Mouse (Mus musculus) embryonic facial prominence, embryonic 11.5 days (tissue): ENCODE data around the gene Apom. TPM values are rescaled to one million over a fixed set of nuclear protein-coding genes. Genes with fewer than 3 reads are reported as not detected.
A peak's percentile ranks its signal among the peaks of the same experiment; 100 is the strongest.

Source experiments
- ATAC-seq: fragments of 200-750 bp; cut with Nextera tagmentation; replicated peaks from 2 replicates; pipeline ENCODE4 v1.8.0; 2017; ENCODE audit warnings: low read depth; ENCODE audit not compliant: insufficient number of reproducible peaks, low FRiP score, low TSS enrichment
- DNase-seq: peaks from one replicate; pipeline ENCODE4 v3.0.0-alpha.2; 2015; ENCODE audit warnings: low spot score
- H3K27ac ChIP-seq: fragments of 300-500 bp; sonication (generic); replicated peaks from 2 replicates; pipeline ENCODE4 v1.5.1; 2014; ENCODE audit warnings: mild to moderate bottlenecking, low read depth, low read length, control low read depth
- H3K27me3 ChIP-seq: fragments of 300-500 bp; sonication (generic); 2 replicates; pipeline ENCODE4 v1.6.1; 2014; ENCODE audit warnings: mild to moderate bottlenecking, low read length, moderate library complexity, mixed read lengths; ENCODE audit not compliant: control insufficient read depth, insufficient read depth
- H3K36me3 ChIP-seq: fragments of 300-500 bp; sonication (generic); replicated peaks from 2 replicates; pipeline ENCODE4 v1.6.1; 2014; ENCODE audit warnings: low read depth, mild to moderate bottlenecking, low read length, moderate library complexity, mixed read lengths; ENCODE audit not compliant: control insufficient read depth, insufficient read depth
- H3K4me1 ChIP-seq: fragments of 300-500 bp; sonication (generic); 2 replicates; pipeline ENCODE4 v1.6.1; 2014; ENCODE audit warnings: low read length, mixed read lengths; ENCODE audit not compliant: control insufficient read depth, insufficient read depth
- H3K4me2 ChIP-seq: fragments of 300-500 bp; sonication (generic); 2 replicates; pipeline ENCODE4 v1.6.1; 2014; ENCODE audit warnings: low read depth, mild to moderate bottlenecking, control low read depth, low read length, moderate library complexity
- H3K4me3 ChIP-seq: fragments of 300-500 bp; sonication (generic); 2 replicates; pipeline ENCODE4 v1.5.1; 2014; ENCODE audit warnings: low read depth, low read length, control low read depth
- H3K9ac ChIP-seq: fragments of 300-500 bp; sonication (generic); replicated peaks from 2 replicates; pipeline ENCODE4 v1.6.1; 2014; ENCODE audit warnings: mild to moderate bottlenecking, control low read depth, low read length
- H3K9me3 ChIP-seq: fragments of 300-500 bp; sonication (generic); replicated peaks from 2 replicates; pipeline ENCODE4 v1.6.1; 2016; ENCODE audit warnings: mild to moderate bottlenecking, low read length, inconsistent platforms, mixed read lengths; ENCODE audit not compliant: control insufficient read depth
- WGBS: fragments of 180-500 bp; shearing (Covaris S2); extraction: QIAGEN DNeasy Blood & Tissue Kit; methylation state at CpG from one replicate; pipeline ENCODE4 v1.1.7; 2014; 5-methylcytosine and 5-hydroxymethylcytosine counted together
- polyA plus RNA-seq: library from polyadenylated mRNA; unstranded; fragments of >200 nt; fragmentation: Nextera tagmentation; extraction: Ambion mirVana; gene quantifications from 2 replicates; pipeline ENCODE4 v1.2.1, GENCODE M21; 2014

The Apom gene
- polyA plus RNA-seq, 1 experiment from 2014 or later = 0.49 TPM

GRCm38 (mm10) chr17:35157254-35157653 lies 25.4 kb upstream of the Apom start:
- peaks cover 85% of the 10 kb centered on the region for H3K36me3 ChIP-seq
- no peak overlapping the region for H3K4me2 ChIP-seq
- H3K4me3 ChIP-seq = no peak overlapping the region
- no peaks in the 10 kb centered on the region for H3K27me3 ChIP-seq
- H3K9me3 ChIP-seq = no peaks in the 10 kb centered on the region
- H3K9ac ChIP-seq = no peak overlapping the region
- 0 out of 2 replicates have a peak, but pooled peaks cover 3% of the 10 kb centered on the region for H3K4me1 ChIP-seq
- 91% methylated on average over 8 of the region's 8 CpGs for WGBS
- DNase-seq (no peak), ATAC-seq (no peak)
- H3K27ac ChIP-seq = no peak overlapping the region

- no peak for ATAC-seq
- H3K9ac ChIP-seq = no peak overlapping the region
- H3K4me2 ChIP-seq = no peak overlapping the region
- no peak overlapping the region for H3K4me3 ChIP-seq
- H3K9me3 ChIP-seq = no peaks in the 10 kb centered on the region
- WGBS = 91% methylated on average over 33 of the region's 33 CpGs
- H3K27me3 ChIP-seq = no peaks in the 10 kb centered on the region
- H3K4me1 ChIP-seq = 0 out of 2 replicates have a peak, but pooled peaks cover 3% of the 10 kb centered on the region
- no peak for DNase-seq
- H3K27ac ChIP-seq = no peak overlapping the region
- H3K36me3 ChIP-seq = peaks cover 89% of the 10 kb centered on the region
These were observed 24.8 kb upstream of the Apom start for GRCm38 (mm10) chr17:35156461-35157200.

GRCm38 (mm10) chr17:35155451-35155850 lies 23.6 kb upstream of the Apom start:
- Histone ChIP-seq H3K4me3 (no peak overlapping the region), H3K27me3 (no peaks in the 10 kb centered on the region), H3K36me3 (peaks cover 87% of the 10 kb centered on the region), H3K9me3 (no peaks in the 10 kb centered on the region), H3K4me1 (0 out of 2 replicates have a peak, but pooled peaks cover 3% of the 10 kb centered on the region), H3K9ac (no peak overlapping the region), H3K4me2 (no peak overlapping the region), H3K27ac (no peak overlapping the region)
- ATAC-seq (no peak), DNase-seq (no peak)
- 92% methylated on average over 12 of the region's 12 CpGs for WGBS

GRCm38 (mm10) chr17:35154616-35155015 lies 22.8 kb upstream of the Apom start:
- no peak for ATAC-seq
- Histone ChIP-seq H3K36me3 (peaks cover 87% of the 10 kb centered on the region), H3K4me3 (no peak overlapping the region), H3K27ac (no peak overlapping the region), H3K9ac (no peak overlapping the region), H3K27me3 (no peaks in the 10 kb centered on the region), H3K9me3 (no peaks in the 10 kb centered on the region), H3K4me1 (0 out of 2 replicates have a peak, but pooled peaks cover 3% of the 10 kb centered on the region), H3K4me2 (no peak overlapping the region)
- no peak for DNase-seq
- WGBS = 86% methylated on average over 7 of the region's 7 CpGs

GRCm38 (mm10) chr17:35153931-35154330 lies 22.1 kb upstream of the Apom start:
- no peak overlapping the region for H3K9ac ChIP-seq
- WGBS = 61% methylated on average over 4 of the region's 4 CpGs
- H3K27ac ChIP-seq = no peak overlapping the region
- peak; percentile 68 for DNase-seq
- no peak overlapping the region for H3K4me3 ChIP-seq
- peaks cover 88% of the 10 kb centered on the region for H3K36me3 ChIP-seq
- H3K4me2 ChIP-seq = no peak overlapping the region
- no peaks in the 10 kb centered on the region for H3K9me3 ChIP-seq
- H3K4me1 ChIP-seq = 0 out of 2 replicates have a peak, but pooled peaks cover 3% of the 10 kb centered on the region
- no peak for ATAC-seq
- no peaks in the 10 kb centered on the region for H3K27me3 ChIP-seq

- Histone ChIP-seq H3K4me3 (no peak overlapping the region), H3K36me3 (peaks cover 82% of the 10 kb centered on the region), H3K4me2 (no peak overlapping the region), H3K27ac (no peak overlapping the region), H3K4me1 (0 out of 2 replicates have a peak, but pooled peaks cover 3% of the 10 kb centered on the region), H3K9ac (no peak overlapping the region), H3K9me3 (no peaks in the 10 kb centered on the region), H3K27me3 (no peaks in the 10 kb centered on the region)
- ATAC-seq (no peak), DNase-seq (no peak)
- 94% methylated on average over 9 of the region's 9 CpGs for WGBS
These were observed 21.2 kb upstream of the Apom start for GRCm38 (mm10) chr17:35153077-35153476.

- Histone ChIP-seq H3K9ac (no peak overlapping the region), H3K4me2 (no peak overlapping the region), H3K9me3 (no peaks in the 10 kb centered on the region), H3K4me3 (no peak overlapping the region), H3K27ac (no peak overlapping the region), H3K36me3 (peaks cover 73% of the 10 kb centered on the region), H3K27me3 (no peaks in the 10 kb centered on the region), H3K4me1 (0 out of 2 replicates have a peak, but pooled peaks cover 3% of the 10 kb centered on the region)
- ATAC-seq = no peak
- 97% methylated on average over 4 of the region's 4 CpGs for WGBS
- no peak for DNase-seq
These were observed 20.3 kb upstream of the Apom start for GRCm38 (mm10) chr17:35152121-35152520.

GRCm38 (mm10) chr17:35147922-35148639 lies 16.2 kb upstream of the Apom start:
- no peak overlapping the region for H3K4me3 ChIP-seq
- H3K9ac ChIP-seq = no peak overlapping the region
- no peaks in the 10 kb centered on the region for H3K9me3 ChIP-seq
- no peak overlapping the region for H3K4me2 ChIP-seq
- H3K27me3 ChIP-seq = no peaks in the 10 kb centered on the region
- ATAC-seq (no peak), DNase-seq (peak; percentile 22)
- no peak overlapping the region for H3K27ac ChIP-seq
- peaks cover 64% of the 10 kb centered on the region for H3K36me3 ChIP-seq
- no peaks in the 10 kb centered on the region for H3K4me1 ChIP-seq
- 69% methylated on average over 5 of the region's 5 CpGs for WGBS
